Mouse (Mus musculus): ENCODE data around the gene Trir. TPM values are rescaled to one million over a fixed set of nuclear protein-coding genes. Genes with fewer than 3 reads are reported as not detected.

Gene Trir
- 110 and 113 TPM in 2 replicates for polyA plus RNA-seq (2015; fragmentation: Nextera tagmentation; extraction: Ambion mirVana)

- Histone ChIP-seq H3K4me2 (replicated peaks) (peak within 1 kb of the TSS; percentile 82), H3K4me3 (replicated peaks) (peak within 1 kb of the TSS; percentile 95), H3K9ac (peak within 1 kb of the TSS; percentile 99), H3K36me3 (peaks cover 20% of the 10 kb centered on the region; the same call in 1 of the 2 replicates), H3K4me1 (replicated peaks) (peaks cover 30% of the 10 kb centered on the region), H3K27me3 (replicated peaks) (no peaks in the 10 kb centered on the region), H3K9me3 (no peaks in the 10 kb centered on the region), H3K27ac (peak within 1 kb of the TSS; percentile 92)
- ATAC-seq, result peak; percentile 85
- WGBS, result under 1% methylated on average over 75 of the region's 75 CpGs
Observed at GRCm38 (mm10) chr8:85026670-85027515, at the start of gene Trir. Gene Trir, plus strand, starts transcription at chr8:85026823.

GRCm38 (mm10) chr8:84977435-84978247, 49.0 kb upstream of the Trir start:
- Histone ChIP-seq H3K4me1 (replicated peaks) (peaks cover 61% of the 10 kb centered on the region), H3K27ac (peak overlapping the region; percentile 90), H3K4me2 (replicated peaks) (peak overlapping the region; percentile 89), H3K36me3 (0 out of 2 replicates have a peak, but pooled peaks cover 5% of the 10 kb centered on the region), H3K9me3 (no peaks in the 10 kb centered on the region), H3K27me3 (replicated peaks) (no peaks in the 10 kb centered on the region), H3K9ac (peak overlapping the region; percentile 67), H3K4me3 (replicated peaks) (peak overlapping the region; percentile 58)
- ATAC-seq, result no peak
- WGBS, result under 1% methylated on average over 70 of the region's 70 CpGs

GRCm38 (mm10) chr8:84978248-84978940, 48.2 kb upstream of the Trir start, which contains the start of gene Junb:
Gene Junb, minus strand, starts transcription at chr8:84978718.
- H3K27me3 ChIP-seq (replicated peaks), result no peaks in the 10 kb centered on the region
- ATAC-seq, result peak; percentile 67
- no peaks in the 10 kb centered on the region for H3K9me3 ChIP-seq
- under 1% methylated on average over 63 of the region's 63 CpGs for WGBS
- 0 out of 2 replicates have a peak, but pooled peaks cover under 1% of the 10 kb centered on the region for H3K36me3 ChIP-seq
- peak within 1 kb of the TSS; percentile 58 for H3K4me3 ChIP-seq (replicated peaks)
- H3K4me2 ChIP-seq (replicated peaks), result peak within 1 kb of the TSS; percentile 89
- H3K27ac ChIP-seq, result peak within 1 kb of the TSS; percentile 90
- peak within 1 kb of the TSS; percentile 67 for H3K9ac ChIP-seq
- H3K4me1 ChIP-seq (replicated peaks), result peaks cover 63% of the 10 kb centered on the region

DNA sequence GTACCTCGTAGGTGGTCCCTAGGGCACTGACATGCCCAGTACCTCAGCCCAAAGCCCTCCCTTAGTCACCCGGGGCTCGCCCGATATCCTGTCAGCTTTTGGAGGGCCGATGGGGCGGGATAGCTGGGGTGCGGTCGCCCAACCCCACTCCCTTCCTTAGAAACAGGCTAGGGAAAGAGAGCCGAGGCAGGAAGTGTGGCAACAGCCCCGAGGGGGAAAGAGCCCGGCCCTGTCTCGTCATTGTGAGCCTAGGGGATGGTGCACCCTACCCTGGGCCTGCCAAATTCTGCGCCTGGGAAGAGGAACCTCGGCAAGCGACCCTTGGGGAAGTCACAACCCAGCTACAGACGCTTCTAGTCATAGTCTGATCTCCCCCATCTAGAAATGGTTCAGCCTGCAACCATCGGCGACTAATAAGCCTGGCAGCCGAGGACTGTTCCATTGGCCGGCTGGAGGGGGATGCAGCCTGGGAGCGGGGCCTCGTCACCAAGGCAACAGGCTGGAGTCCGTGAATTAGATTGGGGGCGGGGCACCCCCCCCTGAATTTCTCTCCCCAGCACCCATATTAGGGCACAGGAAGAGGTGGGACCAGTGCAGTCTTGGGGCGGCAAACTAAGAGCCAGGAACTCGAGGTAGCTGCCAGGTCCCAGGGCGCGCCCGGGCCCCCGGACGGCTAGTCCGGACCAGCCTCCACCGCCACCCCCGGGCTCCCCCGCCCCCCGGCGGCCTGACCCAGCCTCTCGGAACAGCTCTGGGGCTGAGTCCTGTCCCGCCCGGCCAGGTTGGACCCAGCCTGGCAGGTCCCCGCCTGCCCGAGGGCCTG, 46.8 kb upstream of the Trir start:
- Histone ChIP-seq H3K9ac (peak overlapping the region; percentile 43), H3K4me3 (replicated peaks) (peak overlapping the region; percentile 37), H3K27ac (peak overlapping the region; percentile 90), H3K36me3 (no peaks in the 10 kb centered on the region), H3K4me2 (replicated peaks) (peak overlapping the region; percentile 89), H3K27me3 (replicated peaks) (no peaks in the 10 kb centered on the region), H3K9me3 (no peaks in the 10 kb centered on the region), H3K4me1 (replicated peaks) (peaks cover 71% of the 10 kb centered on the region)
- ATAC-seq, result peak; percentile 52
- WGBS, result 3% methylated on average over 42 of the region's 42 CpGs

DNA sequence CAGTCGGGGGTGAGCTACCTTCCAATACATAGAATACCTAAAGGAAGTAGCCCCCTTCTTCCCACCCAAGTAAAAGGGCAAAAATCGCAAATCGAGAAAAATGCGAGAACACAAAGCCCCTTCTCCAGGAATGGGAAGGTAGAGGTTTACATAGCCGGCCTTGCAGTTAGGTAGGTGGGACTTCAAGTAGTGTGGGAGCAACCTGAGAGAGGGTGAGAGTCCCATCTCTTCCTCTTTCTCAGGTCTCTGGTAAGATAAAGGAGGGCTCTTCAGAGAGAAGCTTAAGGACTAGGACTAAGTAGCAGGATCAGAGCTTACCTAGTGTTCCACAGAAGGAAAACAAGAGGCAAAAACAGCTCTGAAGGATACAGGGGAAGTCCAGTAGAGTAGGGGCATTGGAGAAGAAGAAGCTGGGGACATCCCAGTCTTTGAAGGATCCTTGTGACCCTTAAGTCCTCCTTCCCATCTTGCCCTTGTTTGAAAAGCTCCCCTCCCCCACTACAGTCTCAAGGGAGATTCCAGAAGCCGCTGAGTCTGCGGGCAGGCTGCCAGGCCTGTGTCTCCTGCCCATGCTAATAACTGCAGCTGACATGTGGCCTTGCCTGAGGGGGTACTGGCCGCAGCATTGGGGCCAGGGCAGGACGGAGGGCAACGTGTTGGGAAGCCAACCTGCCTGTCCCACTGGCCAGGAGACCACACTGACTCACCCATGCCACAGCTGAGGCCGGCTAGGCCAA, 45.8 kb upstream of the Trir start:
- H3K9me3 ChIP-seq, result no peaks in the 10 kb centered on the region
- H3K9ac ChIP-seq, result 0 out of 2 replicates have a peak overlapping the region, but pooled peaks have one; percentile 18
- peak overlapping the region; percentile 37; the same call in 1 of the 2 replicates for H3K4me3 ChIP-seq (replicated peaks)
- peaks cover 79% of the 10 kb centered on the region for H3K4me1 ChIP-seq (replicated peaks)
- H3K4me2 ChIP-seq (replicated peaks), result peak overlapping the region; percentile 89
- no peak for ATAC-seq
- no peaks in the 10 kb centered on the region for H3K27me3 ChIP-seq (replicated peaks)
- 25% methylated on average over 11 of the region's 11 CpGs for WGBS
- no peaks in the 10 kb centered on the region for H3K36me3 ChIP-seq
- H3K27ac ChIP-seq, result peak overlapping the region; percentile 90

GRCm38 (mm10) chr8:84981644-84982498, 44.8 kb upstream of the Trir start:
- ATAC-seq, result no peak
- H3K36me3 ChIP-seq, result no peaks in the 10 kb centered on the region
- no peak overlapping the region for H3K4me3 ChIP-seq (replicated peaks)
- 0 out of 2 replicates have a peak overlapping the region, but pooled peaks have one; percentile 9 for H3K4me2 ChIP-seq (replicated peaks)
- WGBS, result 76% methylated on average over 15 of the region's 15 CpGs
- peaks cover 82% of the 10 kb centered on the region for H3K4me1 ChIP-seq (replicated peaks)
- H3K9ac ChIP-seq, result 0 out of 2 replicates have a peak overlapping the region, but pooled peaks have one; percentile 11
- no peaks in the 10 kb centered on the region for H3K9me3 ChIP-seq
- H3K27ac ChIP-seq, result peak overlapping the region; percentile 90
- H3K27me3 ChIP-seq (replicated peaks), result no peaks in the 10 kb centered on the region

- Histone ChIP-seq H3K27ac (0 out of 2 replicates have a peak overlapping the region, but pooled peaks have one; percentile 90), H3K27me3 (replicated peaks) (no peaks in the 10 kb centered on the region), H3K4me2 (replicated peaks) (0 out of 2 replicates have a peak overlapping the region, but pooled peaks have one; percentile 9), H3K4me1 (replicated peaks) (peaks cover 76% of the 10 kb centered on the region), H3K4me3 (replicated peaks) (no peak overlapping the region), H3K9me3 (no peaks in the 10 kb centered on the region), H3K9ac (no peak overlapping the region), H3K36me3 (no peaks in the 10 kb centered on the region)
- no peak for ATAC-seq
- WGBS, result 71% methylated on average over 3 of the region's 3 CpGs
Observed at GRCm38 (mm10) chr8:84982499-84983011, 44.1 kb upstream of the Trir start.

- Histone ChIP-seq H3K9me3 (no peaks in the 10 kb centered on the region), H3K4me2 (replicated peaks) (peak overlapping the region; percentile 99), H3K27ac (peak overlapping the region; percentile 88), H3K4me3 (replicated peaks) (peak overlapping the region; percentile 51), H3K27me3 (replicated peaks) (no peaks in the 10 kb centered on the region), H3K9ac (peak overlapping the region; percentile 56), H3K4me1 (replicated peaks) (peaks cover 66% of the 10 kb centered on the region), H3K36me3 (no peaks in the 10 kb centered on the region)
- ATAC-seq, result no peak
- 4% methylated on average over 16 of the region's 16 CpGs for WGBS
Observed at GRCm38 (mm10) chr8:84984294-84985048, 42.2 kb upstream of the Trir start.

DNA sequence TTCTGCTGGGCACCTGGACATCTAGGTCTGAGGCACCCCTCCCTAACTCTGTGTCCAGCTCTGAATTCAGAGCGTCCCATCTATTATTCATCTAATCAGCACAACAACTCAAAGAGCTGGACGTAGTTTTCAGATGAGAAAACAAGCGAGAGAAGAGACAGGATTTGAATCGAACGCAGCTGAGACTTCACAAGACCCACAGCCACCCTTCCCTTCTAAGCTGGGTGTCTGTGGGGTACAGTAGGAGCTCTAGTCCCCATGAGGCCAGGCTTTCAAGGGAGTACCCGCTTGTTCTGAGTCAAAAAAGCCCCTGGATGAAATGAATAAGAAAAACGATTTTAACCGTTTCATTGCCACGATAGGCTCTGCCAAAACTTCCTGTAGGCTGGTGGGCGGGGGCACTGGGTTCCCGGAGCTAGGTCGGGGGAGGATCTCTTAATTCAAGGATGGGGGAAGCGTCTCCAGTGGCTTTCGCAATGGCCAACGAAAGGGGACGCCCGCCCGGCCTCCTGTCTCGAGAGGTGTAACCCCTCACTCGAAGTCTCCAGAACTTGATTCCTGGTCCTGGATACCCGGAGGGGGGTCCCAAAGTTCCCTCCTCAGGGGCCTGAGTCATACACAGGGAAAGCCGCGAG, 41.5 kb upstream of the Trir start:
- Histone ChIP-seq H3K27me3 (replicated peaks) (no peaks in the 10 kb centered on the region), H3K36me3 (no peaks in the 10 kb centered on the region), H3K4me3 (replicated peaks) (peak overlapping the region; percentile 51), H3K4me1 (replicated peaks) (peaks cover 59% of the 10 kb centered on the region), H3K9ac (peak overlapping the region; percentile 56), H3K27ac (peak overlapping the region; percentile 88), H3K4me2 (replicated peaks) (peak overlapping the region; percentile 99), H3K9me3 (no peaks in the 10 kb centered on the region)
- ATAC-seq, result no peak
- WGBS, result under 1% methylated on average over 23 of the region's 23 CpGs
